Mouse (Mus musculus) spleen, embryonic (tissue): ENCODE results near the gene Cavin1.

Experiments
- CTCF ChIA-PET: fragments of 350-600 bp; sonication (Branson Sonifier 250); formaldehyde crosslinking; loops from one replicate; lab custom pipeline; 2022; lab: Charles Lee

Gene Cavin1

DNA sequence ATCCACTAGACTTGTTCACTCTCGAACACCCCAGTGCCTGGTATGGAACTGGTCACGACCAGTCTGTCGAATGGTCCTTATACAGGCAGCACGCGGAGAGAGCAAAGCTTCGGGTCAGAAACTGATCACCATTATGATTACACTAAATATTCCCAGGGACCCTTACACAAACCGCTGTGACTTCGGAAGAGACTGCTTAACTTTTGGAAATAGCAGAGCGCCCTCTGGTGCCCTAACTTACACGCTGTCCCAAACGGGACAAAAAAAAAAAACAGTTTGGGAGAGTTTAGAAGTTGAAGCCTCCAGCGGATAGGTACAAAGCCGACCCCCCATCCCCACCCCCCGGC is 11.2 kb downstream of the Cavin1 start:
- CTCF ChIA-PET, result interaction anchor here (0.6 to 1.1 kb wide), 7 partner anchors 10 to 532 kb away, joined by 3 to 6 read pairs (median 3); no protein-coding TSS in a partner anchor

DNA sequence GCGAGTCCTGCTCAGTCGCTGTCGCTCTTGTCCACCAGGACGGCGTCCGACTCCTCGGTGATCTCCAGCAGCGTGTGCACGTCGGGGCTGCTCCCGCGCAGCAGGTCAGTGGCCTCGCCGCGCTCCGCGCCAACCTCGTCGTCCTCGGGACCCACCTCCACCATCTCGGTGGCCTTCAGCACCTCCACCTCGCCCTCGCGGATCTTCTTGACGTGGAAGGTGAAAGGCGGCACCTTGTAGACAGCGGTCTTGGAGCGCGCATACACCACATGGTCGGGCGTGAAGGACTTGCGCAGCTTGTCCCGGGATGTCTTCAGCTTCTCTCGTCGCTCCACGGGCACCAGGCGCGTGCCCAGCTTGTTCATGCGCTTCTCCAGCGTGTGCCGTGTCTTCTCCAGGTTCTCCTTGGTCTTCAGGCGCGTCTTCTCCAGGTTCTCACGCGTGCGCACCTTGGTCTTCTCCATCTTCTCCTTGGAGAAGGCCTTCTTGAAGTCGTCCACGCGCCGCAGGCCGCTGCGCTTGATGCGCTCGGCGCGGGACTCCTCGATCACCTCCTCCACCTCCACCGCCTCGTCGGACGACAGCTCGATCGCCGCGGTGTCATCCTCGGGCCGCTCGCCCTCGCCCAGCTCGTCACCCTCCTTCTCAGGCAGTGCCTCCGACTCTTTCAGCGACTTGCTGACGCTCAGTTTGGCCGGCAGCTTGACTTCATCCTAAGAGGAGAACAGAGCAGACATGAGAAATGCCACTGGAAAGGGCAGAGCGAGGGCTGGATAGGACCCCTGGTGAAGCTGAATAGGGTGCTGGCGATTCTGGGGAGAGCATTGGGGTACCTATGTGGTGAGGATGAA is 11.8 kb downstream of the Cavin1 start:
- CTCF ChIA-PET, result interaction anchor here (0.7 to 1.1 kb wide), 5 partner anchors 9 to 532 kb away, joined by 3 to 6 read pairs (median 3); no protein-coding TSS in a partner anchor

DNA sequence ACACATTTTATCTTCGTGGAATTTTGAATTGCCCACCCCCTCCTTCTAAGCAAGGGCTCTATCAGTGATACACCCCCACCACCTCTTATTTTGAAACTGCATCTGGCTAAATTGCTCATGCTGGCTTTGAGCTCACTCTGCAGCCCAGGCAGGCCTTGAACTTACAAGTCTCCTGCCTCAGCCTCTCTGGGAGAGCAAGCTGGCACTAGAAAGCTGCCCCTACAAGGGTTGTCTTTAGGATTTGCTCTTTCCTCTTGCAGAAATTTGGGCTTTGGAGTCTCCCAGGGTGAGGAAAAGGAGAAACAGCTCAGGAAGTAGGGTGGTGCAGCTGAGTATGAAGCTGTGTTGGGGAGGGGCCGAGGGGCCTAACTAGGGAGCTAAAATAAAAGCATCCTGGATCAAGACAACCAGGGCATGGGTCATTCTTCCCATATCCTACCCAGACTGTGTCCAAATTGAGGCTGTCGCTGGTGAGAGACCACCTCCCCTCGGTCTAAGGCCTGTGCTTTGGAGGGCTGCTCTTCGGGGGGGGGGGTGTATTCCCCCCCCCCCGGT is 12.7 kb downstream of the Cavin1 start:
- CTCF ChIA-PET, result interaction anchor here (1.6 to 1.8 kb wide), 2 partner anchors 64 to 66 kb away, joined by 5 to 7 read pairs; no protein-coding TSS in a partner anchor

DNA sequence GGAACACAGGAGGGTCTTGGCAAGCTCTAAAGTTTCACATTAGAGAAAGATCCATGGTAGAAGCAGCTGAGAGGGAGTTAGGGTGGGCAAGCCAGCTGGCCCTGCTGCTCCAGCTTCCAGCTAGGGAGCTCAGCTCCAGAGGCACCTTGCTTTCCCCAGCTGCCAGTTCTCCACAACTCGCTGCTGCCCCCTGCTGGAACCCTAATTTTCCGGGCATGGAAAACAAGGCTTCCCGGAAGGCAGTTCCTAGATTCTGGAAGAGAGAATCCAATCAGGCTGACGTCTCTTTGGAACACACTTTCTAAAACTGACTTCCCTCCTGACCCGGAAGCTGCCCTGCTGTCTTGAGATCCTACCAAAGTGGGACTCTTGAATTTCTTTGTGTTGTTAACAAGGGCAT is 13.4 kb downstream of the Cavin1 start:
- CTCF ChIA-PET, result interaction anchor here (1.6 to 1.8 kb wide), 2 partner anchors 63 to 65 kb away, joined by 5 to 7 read pairs; no protein-coding TSS in a partner anchor

DNA sequence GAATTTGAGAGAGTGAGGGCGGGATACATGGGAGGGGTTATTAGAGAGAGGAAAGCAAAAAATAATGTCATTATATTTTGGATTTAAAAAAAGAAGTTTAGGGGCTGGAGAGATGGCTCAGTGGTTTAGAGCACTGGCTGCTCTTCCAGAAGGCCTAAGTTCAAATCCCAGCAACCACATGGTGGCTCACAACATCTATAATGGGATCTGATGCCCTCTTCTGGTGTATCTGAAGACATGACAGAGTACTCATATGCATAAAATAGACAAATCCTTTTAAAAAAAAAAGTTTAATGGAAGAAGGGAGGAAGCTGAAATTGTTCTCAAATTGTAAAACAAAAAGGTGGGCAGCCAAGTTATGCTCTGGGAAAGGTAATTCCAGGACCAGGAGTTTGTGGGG is 21.1 kb downstream of the Cavin1 start:
- CTCF ChIA-PET, result interaction anchor here (0.7 to 1.1 kb wide), 2 partner anchors 9 to 73 kb away, joined by 3 read pairs; no protein-coding TSS in a partner anchor

DNA sequence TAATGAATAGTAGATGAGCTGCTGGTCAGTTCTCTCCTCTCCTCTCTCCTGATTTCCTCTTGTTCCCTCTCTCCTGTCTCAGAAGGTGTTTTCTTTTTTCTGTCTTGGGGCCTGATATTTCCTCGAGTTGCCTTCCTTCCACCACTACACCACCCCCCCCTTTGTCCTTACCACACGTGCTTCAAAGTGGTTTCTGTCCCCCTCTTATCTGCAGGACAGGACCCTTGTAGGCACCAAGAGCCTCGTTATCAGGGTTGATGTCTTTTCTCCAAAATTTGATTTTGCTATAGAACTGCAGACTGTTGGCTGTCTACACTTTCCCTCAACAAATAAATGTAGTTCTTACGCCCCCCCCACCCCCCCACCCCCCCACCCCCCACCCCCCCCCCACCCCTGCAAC is 22.4 kb downstream of the Cavin1 start:
- CTCF ChIA-PET, result interaction anchor here (1.0 kb wide), 1 partner anchor 54 kb away, joined by 6 read pairs; no protein-coding TSS in a partner anchor

DNA sequence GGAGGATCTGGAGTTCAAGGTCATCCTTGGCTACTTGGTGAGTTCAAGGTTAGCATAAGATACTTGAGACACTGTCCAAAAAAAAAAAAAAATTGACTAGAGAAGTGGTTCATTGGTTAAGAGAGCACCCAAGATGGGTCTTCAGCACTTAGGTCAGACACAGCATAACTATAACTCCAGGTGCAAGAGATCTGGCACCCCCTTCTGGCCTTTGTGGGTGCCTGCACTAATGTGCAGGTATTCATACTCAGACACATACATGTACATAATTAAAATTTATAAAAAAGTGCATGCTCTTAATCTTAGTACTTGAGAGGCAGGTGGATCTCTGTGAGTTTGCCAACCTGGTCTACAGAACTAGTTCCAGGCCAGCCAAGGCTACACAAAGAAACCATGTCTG is 23.1 kb downstream of the Cavin1 start:
- CTCF ChIA-PET, result no interaction called here

DNA sequence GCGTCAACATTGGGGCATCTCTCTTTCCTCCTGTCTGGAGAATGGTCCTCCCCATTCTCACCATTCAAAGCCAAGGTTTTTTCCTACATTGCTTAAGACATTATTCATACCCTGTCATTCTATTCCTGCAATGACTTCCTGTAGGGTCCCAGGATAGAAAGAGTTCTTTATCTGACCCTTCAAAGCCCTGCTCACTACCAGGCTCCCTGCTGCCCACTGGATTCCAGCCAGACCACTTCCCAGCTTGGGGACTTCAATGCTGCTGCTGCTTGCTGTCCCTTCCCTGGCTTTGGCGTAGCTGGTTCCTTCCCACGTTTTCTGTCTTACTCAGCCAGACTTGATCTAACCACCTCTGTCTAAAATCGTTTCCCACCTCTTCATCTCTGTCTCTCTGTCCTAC is 23.8 kb downstream of the Cavin1 start:
- CTCF ChIA-PET, result no interaction called here

DNA sequence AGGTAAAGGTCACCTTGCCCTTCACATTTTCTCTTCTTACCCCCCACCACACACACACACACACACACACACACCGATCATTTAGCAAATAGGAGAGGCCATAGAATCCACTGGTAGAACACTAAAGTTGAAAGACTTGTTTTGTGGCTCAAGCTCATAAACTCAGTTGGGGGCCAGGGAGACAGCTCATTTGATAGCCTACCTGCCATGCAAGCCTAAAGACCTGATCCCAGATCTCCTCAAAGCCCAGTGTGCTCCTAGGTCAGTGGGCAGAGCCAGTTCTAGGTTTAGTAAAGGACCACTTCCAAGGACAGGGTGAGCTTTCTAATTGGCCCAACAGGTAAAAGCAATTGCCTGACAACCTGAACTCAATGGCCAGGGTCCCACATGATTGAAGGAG is 28.3 kb downstream of the Cavin1 start:
- CTCF ChIA-PET, result interaction anchor here (0.7 kb wide), 1 partner anchor 1359 kb away, joined by 8 read pairs; no protein-coding TSS in a partner anchor

DNA sequence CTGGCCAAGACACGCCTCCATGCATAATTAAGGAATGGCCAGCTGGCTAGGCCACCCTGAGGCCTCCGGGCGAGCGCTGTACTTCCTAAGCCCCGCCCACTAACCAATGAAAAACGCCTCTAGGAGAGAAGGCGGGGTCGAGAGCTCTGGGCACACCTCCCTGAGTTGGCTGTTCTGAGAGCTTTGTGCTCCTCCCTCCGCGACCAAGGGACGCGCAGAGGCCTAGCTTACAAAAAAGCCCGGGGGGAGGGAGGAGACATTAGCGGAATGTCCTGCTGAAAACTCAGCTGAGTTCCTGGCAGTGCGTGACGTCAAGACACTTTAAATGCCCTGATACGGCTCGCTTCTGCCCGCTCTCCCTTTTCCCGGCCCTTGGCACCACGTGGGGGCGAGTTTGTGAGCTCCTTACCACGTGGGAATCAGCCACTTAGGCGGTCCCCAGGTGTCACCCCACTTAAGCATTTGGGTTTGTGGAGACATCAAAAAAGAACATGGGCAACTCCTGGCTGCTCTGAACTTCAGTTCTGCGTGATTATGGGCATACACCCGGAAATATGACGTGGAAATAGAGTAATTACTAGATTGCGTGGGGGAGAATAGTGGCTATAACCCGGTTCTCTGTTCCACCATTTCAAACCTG is 31.1 kb downstream of the Cavin1 start, which contains the start of gene Stat3:
TSS of gene Stat3 (minus strand) at position 29 of the 640 bp plus-strand sequence.
- CTCF ChIA-PET, result interaction anchor here (0.6 kb wide), 3 partner anchors 46 to 69 kb away, joined by 3 to 8 read pairs (median 6); no protein-coding TSS in a partner anchor

DNA sequence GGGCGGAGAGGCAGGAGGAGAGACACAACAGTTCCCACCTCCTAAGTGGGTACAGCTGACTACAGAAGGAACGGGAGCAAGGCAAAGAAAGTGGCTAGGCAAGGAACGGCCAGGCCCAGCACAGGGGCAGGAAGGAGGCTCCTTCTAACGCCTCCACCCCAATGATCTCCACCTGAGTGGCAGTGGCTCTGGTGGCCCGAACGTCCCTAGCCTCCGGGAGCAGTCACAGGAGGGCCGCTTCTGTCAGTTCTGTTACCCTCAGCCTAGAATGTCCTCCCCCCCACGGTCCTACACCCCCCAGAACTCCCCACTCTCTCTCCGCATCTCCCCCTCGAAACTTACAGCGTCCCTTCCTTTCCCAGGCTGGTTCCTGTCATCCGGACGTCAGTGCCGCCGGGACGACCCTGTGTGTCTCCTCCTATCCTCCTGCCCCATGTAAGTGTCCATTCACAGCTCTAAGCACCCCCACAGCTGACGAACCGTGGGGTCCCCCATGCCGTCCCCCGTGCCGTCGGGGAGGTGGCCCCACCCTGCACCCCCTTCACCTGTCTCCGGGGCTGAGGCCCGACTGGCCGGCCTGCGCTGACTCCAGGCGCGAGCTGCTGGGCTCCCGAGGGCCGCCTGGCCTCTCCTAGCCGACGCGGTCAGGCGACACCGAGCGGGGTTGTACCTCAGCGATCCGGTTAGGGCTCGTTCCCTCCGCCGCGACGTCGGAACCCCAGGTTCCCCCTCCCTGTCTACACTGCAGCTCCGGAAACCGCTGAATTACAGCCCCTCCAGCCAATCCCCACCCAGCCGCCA is 31.8 kb downstream of the Cavin1 start:
- CTCF ChIA-PET, result interaction anchor here (0.6 kb wide), 1 partner anchor 45 kb away, joined by 6 read pairs; no protein-coding TSS in a partner anchor

DNA sequence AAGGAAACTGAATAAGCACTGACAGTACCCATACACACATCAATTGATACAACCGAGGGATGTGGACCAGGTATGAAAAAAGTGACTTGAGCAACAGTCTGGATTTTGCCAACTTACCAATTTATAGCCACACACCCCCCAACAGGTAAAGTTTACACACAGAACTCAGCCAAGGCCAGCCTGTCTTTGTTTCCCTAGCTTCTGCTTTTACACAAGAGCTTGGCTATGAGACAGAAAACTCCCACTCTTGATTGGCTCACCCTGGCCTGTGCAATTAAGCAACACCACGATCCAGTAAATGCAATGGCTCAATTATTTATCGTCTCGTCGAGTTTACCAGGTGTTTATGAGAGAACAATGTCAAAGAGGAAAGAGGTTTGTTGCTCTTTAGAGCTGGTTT is 32.6 kb downstream of the Cavin1 start:
- CTCF ChIA-PET, result interaction anchor here (0.6 kb wide), 2 partner anchors 131 to 132 kb away, joined by 3 read pairs; no protein-coding TSS in a partner anchor

DNA sequence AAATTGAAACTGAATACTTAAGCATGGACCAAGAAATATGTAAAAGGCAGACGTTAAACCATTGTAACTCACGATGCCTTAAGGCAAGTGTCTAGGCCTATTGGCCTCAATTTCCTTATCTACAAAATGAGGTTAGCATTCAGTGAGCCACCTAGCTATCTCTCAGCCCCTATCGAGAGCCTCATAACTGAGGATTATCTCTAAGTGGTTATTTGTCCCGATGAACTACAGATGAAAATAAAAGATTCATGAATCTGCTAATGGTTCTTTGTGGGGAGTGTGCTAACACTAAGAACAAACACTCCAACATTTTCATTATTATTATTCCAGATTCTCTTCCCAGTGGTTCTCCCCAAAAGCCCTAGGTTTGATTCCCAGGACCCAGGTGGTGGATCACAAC is 33.4 kb downstream of the Cavin1 start:
- CTCF ChIA-PET, result interaction anchor here (0.7 kb wide), 1 partner anchor 19 kb away, joined by 3 read pairs; no protein-coding TSS in a partner anchor

DNA sequence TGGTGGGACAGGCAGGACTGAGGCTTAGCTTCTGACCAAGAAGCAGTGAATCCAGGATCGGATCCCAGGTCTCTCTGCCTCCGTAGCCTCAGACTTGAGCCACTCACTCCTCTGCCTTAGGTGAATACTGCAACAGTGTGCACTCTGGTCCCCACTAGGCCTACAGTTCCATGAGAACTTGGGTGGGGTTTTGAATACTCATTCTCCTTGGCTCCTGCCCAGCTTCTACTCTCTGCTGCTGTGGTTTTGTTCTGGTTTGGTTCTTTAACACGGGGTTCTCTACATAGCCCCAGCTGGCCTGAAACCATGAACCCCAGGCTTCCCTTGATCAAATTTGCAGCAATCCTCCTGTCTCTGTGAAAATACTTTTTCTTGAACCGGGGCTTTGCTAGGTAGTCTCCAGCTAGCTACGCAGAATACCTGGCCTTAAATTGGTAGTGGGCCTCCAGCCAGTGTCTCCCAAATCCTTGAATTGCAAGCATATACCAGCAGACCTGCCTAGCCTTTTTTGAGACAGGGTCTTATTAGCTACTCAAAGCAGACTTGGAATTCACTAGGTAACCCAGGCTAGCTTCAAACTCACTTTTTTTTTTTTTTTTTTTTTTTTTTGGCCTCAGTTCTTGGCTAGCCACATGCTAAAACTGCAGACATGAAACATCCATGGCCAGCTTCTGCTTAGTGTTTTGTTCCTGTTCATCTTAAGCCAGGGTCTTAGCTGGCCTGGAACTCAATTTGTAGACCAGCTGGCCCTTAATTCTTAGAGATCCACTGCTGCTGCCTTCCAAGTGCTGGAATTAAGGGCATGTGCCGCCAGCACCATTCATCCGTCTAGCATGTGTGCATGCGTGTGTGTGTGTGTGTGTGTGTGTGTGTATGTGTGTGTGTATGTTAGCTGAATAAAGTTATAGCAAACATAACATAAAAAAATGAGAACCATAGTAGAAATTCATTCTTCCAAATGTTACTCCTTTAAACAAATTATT is 35.0 kb downstream of the Cavin1 start:
- CTCF ChIA-PET, result interaction anchor here (0.6 kb wide), 1 partner anchor 1293 kb away, joined by 3 read pairs; no protein-coding TSS in a partner anchor

DNA sequence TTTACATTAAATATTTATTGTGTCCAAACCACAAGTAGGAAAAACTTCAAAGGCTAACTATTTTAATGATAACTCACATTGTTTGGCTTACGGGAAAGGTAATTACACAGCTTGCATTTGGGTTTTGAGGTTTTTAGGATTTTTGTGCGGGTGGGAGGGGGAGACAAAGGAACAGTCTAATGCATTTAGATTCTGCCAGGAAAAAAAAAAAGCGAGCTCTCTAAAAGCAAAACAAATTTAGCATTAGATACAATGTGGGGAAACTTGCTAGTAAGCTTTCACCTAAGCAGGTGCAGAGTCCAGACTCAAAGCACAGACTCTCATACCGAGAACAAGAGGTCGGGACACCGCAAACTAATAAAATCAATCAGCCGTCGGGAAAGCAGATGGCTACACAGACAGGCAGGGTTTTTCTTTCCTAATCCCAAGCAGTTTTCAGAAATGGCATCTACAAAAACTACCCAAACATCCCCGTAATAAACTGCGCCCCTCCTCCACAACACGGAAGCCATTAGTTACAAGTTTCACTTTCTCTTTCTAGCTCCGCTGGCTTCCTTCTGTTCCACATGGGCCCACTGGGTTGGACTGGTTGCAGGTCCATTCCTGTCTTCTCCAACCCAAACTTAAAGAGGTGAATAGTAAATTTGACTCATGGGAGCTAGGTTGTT is 39.3 kb downstream of the Cavin1 start:
- CTCF ChIA-PET, result interaction anchor here (0.7 to 1.1 kb wide), 3 partner anchors 34 to 217 kb away, joined by 3 to 5 read pairs (median 4); no protein-coding TSS in a partner anchor

DNA sequence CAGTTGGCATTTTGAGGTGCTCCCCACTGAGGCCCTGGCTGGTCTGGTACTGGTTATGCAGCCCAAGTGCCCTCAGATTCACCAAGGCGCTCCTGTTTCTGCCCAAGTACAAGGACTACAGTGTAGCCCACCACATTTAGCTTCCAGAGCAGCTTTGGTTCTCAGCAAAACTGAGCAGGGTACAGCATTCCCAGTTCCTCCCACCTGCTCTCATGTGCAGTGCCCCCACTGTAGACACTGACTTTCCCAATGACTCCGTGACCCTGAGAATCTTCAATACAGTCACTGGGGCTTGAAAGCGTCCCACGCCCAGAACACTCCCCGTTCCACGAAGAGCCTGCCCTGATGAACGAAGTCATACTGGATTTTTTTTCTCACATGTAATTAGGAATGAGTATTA is 40.1 kb downstream of the Cavin1 start:
- CTCF ChIA-PET, result interaction anchor here (0.7 to 1.1 kb wide), 3 partner anchors 33 to 217 kb away, joined by 3 to 5 read pairs (median 4); no protein-coding TSS in a partner anchor

DNA sequence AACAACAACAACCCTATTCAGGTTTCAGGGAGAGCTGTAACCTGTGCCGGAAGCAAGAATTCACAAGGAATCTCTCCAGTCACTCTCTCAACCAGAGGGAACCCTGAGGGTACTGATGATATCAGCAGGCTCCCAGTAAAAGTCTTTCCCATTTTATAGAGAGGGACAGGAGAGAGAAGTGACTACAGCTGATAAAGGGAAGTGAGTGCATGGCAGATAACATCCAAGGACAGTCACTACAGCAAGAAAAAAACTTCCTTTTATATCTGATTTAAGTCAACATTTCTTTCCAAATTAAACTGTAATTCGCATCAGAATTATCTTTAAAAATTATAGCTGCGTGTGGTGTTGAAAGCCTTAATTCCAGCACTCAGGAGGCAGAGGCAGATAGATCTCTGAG is 43.3 kb downstream of the Cavin1 start:
- CTCF ChIA-PET, result interaction anchor here (0.6 kb wide), 1 partner anchor 308 kb away, joined by 3 read pairs; no protein-coding TSS in a partner anchor

DNA sequence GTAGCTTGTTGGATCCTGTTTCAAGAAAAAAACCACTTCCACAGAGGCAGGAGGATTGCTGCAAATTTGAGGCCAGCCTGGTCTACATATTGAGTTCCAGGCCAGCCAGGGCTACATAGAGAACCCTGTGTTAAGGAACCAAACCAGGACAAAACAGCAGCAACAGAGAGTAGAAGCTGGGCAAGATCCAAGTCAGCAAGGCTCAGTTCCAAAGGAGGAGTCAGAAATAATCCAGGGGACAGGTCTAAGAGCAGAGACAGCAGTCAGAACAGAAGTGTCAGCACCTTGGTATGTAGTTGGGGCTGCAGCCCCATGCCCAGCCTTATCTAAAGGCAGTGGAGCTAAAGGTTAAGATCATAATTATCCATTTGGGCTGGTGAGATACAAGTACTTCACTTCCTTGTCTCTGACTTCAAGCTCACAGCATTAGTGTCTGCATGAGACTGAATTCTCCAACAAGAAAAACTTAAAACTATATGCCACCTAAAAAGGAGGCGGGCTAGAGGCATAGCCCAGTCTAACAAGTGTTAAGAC is 46.2 kb downstream of the Cavin1 start:
- CTCF ChIA-PET, result no interaction called here
